Mouse (Mus musculus) central nervous system, embryonic 14 days (tissue): Measurements from ENCODE around the gene Zfp202. TPM values are rescaled to one million over a fixed set of nuclear protein-coding genes. Genes with fewer than 3 reads are reported as not detected.

Source experiments
- polyA plus RNA-seq: library from polyadenylated mRNA; depleted of rRNA; stranded (reverse); fragments of >200 nt; gene quantifications from 2 replicates; pipeline ENCODE4 v1.2.3, GENCODE M21; 2012; rRNA removed

Zfp202 gene
- 8.2 and 8.7 TPM in 2 replicates for polyA plus RNA-seq

DNA sequence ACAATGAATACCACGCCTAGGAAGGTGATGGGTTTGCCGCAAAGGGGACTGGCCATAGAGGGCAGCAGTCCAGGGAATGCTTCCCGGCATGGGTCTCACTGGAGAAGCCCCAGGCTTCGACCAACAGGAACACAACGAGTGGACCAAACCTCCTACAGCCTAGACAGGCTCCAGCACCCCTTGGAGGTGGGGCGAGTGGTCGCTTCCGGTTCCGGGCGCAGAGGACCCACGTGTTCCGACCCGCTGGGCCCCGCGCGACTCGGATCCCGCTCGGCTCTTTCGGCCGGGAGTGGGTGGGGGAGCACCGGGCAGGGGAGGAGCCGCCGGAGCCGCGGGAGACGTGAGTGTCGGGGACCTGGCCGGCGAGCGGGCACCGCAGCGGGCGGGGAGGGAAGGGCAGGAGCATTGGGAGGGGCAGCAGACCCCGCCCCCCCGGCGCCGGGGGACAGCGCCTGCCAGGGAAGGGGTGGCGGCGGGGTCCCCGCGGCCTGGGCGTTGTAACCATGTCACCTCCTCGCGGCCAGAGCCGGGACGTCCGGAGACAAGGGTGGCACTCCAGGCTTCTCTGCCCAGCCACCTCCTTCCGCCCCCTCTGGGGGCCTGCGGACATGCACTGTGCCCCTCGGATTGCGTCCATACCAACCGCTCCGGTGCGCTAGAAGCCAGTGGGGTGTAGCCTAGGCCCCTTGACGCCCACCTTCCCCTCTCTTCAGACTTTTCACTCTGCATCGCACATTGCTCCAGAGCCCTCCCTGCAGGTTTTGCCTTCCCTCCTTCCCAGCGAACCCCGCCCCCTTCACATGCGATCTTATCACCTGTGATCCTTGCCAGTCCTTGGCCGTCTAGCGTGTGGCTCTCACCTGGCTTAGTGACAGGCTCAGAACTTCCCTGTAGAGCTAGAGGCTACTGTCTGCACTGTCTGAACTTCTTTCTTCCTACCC is at the start of gene Zfp202:
Zfp202 (plus strand) TSS at position 219 of the 941 bp plus-strand sequence.

DNA sequence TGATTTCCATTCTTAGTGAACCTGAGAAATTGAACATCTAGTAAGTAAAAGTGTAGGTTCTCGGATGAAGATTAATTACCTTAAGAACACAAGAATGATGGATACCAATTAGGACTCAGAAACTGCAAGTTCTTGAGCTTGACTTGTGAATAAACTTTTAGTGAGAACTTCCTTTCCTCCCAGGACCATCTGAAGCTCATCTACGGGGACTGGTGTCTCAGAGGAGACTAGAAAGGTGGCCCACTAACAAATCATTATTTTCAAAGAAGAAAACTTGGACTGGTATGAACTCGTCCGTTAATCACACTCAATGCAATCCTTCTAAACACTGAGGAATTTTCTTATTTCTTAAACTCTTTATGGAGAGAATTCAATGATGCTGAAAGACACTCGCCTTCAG is 11.5 kb upstream of the Zfp202 start, which contains the start of gene Olfr986:
Olfr986 (plus strand) TSS at position 301 of the 400 bp plus-strand sequence.

Other genes starting within 250 kb of the Zfp202 start
- gene Olfr975, start 240.3 kb upstream of the Zfp202 start, polyA plus RNA-seq: 0.03 and 0.05 TPM in 2 replicates
- gene Olfr976, start 231.2 kb upstream of the Zfp202 start, polyA plus RNA-seq: not detected in 2 replicates
- gene Olfr978, start 200.2 kb upstream of the Zfp202 start, polyA plus RNA-seq: not detected in 2 replicates
- not detected in 2 replicates for gene Olfr979, start 188.9 kb upstream of the Zfp202 start, polyA plus RNA-seq
- not detected in 2 replicates for gene Olfr980, start 182.7 kb upstream of the Zfp202 start, polyA plus RNA-seq
- not detected in 2 replicates for gene Olfr981, start 170.9 kb upstream of the Zfp202 start, polyA plus RNA-seq
- not detected in 2 replicates for gene Olfr982, start 118.5 kb upstream of the Zfp202 start, polyA plus RNA-seq
- gene Olfr983, start 98.7 kb upstream of the Zfp202 start, polyA plus RNA-seq: not detected in 2 replicates
- gene Olfr984, start 78.1 kb upstream of the Zfp202 start, polyA plus RNA-seq: not detected in 2 replicates
- not detected in 2 replicates for gene Olfr985, start 62.1 kb upstream of the Zfp202 start, polyA plus RNA-seq
- not detected in 2 replicates for gene Tmem225, start 44.2 kb upstream of the Zfp202 start, polyA plus RNA-seq
- not detected in 2 replicates for gene Olfr986, start 11.4 kb upstream of the Zfp202 start, polyA plus RNA-seq
- gene Scn3b, start 76.9 kb downstream of the Zfp202 start, polyA plus RNA-seq: 88.2 and 90.0 TPM in 2 replicates